Mouse (Mus musculus): Measurements from ENCODE around the gene Zc3h7b.
"Not testable (repeated sequence)": the region's sequence is repeated elsewhere in the genome, so short reads cannot be mapped to it uniquely, and the experiment has no call there.

The Zc3h7b gene

GRCm38 (mm10) chr15:81744992-81745600, at the start of gene Zc3h7b, which contains the start of gene Rangap1:
Gene Zc3h7b (plus strand): TSS chr15:81745057.
Gene Rangap1 (minus strand): TSS chr15:81745530.
- no peak for DNase-seq (ENCODE audit: low read depth)

GRCm38 (mm10) chr15:81697175-81697574, 47.7 kb upstream of the Zc3h7b start, which contains the start of gene Chadl:
Gene Chadl (minus strand): TSS chr15:81697287.
- no peak for DNase-seq (ENCODE audit: low read depth)

- DNase-seq (ENCODE audit: low read depth) = no peak
Measured at GRCm38 (mm10) chr15:81697847-81698246, 47.0 kb upstream of the Zc3h7b start.

- DNase-seq (ENCODE audit: low read depth) = no peak
Measured at GRCm38 (mm10) chr15:81698532-81698931, 46.3 kb upstream of the Zc3h7b start.

- no peak for DNase-seq (ENCODE audit: low read depth)
Measured at GRCm38 (mm10) chr15:81700161-81700560, 44.7 kb upstream of the Zc3h7b start.

DNA sequence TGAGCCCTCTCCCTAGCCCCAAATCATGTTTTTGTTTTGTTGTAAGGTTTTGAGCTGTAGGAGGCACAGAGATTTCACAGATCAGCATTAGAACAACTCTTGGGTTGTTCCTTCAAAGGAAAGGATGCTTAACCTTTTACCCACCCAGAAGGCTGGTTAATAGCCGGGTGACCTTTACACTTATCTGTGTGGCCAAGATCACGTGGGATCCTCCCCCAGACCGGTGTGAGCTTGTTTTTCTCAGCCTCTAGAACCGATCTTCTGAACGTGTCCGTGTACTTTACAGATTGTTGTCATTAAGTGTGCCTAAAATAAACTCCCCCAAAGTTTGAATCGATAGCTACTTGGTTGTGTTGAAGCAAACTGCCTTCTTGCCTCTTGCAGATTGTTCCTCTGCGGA, 44.3 kb upstream of the Zc3h7b start:
- DNase-seq (ENCODE audit: low read depth) = no peak

GRCm38 (mm10) chr15:81701350-81701749, 43.5 kb upstream of the Zc3h7b start:
- DNase-seq (ENCODE audit: low read depth) = not testable (repeated sequence)

DNA sequence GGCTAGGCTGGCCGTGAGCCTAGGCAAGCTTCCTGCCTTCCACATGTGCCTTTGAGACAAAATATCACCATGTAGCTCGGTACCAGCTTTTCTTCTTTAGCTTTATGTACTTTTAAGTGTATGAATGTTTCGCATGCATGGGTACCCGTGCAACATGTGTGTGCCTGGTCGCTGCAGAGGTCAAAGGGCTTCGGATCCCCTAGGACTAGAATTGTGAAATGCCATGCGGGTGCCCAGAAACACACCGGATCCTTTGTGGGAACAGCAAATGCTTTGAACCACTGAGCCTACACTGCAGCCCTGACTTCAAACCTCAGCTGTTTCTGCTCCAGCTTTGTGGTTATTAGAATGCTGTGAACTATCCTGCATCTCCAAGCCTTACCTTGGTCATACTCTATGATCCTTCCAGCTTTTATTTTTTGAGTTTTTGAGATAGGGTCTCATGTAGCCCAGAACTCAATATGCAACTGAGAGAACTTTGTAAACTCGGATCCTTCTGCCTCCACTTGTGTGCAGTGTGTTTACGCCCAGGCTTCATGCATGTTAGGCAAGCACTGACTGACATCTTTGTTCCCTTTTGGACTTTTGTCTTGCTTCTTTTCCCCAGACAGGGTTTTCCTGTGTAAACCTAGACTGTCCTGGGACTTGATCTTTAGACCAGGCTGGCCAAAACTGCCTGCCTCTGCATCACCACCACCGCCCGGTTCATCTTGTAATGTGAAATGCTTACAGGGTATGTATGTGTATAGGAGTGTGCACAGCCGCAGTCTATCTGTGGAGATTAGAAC, 42.4 kb upstream of the Zc3h7b start:
- no peak for DNase-seq (ENCODE audit: low read depth)

- DNase-seq (ENCODE audit: low read depth) = no peak
Measured at GRCm38 (mm10) chr15:81703094-81703489, 41.8 kb upstream of the Zc3h7b start.

DNA sequence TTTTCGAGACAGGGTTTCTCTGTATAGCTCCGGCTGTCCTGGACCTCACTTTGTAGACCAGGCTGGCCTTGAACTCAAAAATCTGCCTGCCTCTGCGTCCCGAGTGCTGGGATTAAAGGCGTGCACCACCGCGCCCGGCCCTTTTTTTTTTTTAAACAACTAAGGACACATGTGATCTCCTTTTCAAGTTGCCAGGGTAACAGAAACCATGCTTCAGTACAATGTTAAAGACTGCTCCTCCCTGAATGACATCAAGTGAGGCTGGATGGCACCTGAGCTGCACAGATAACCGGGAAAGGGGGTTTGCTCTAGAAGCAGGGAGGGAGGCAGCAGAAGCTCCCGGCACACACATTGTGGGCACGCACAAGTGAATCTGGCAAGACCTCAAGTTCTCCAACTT, 35.9 kb upstream of the Zc3h7b start:
- DNase-seq (ENCODE audit: low read depth) = no peak

DNA sequence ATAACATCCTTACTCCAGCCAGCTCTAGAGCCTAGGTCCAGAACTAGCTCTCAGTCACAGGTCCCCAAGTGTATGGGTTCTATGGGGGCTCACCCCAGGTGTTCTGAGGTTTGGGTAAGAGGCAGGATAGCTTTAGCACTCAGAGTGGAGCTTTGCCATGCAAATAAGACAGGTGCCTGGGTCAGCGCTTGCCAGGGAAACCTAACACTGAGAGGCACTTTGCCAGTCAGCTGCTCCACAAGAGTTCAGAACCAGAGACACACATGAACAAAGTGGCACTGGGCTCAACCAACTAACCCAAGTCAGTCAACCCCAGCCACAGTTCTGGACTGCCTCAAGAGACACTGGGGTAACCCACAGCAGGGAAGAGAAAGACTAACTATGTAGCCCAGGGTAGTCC, 35.2 kb upstream of the Zc3h7b start:
- DNase-seq (ENCODE audit: low read depth) = no peak

GRCm38 (mm10) chr15:81710801-81711200, 34.1 kb upstream of the Zc3h7b start:
- DNase-seq (ENCODE audit: low read depth) = no peak

- no peak for DNase-seq (ENCODE audit: low read depth)
Measured at GRCm38 (mm10) chr15:81713742-81714141, 31.1 kb upstream of the Zc3h7b start.

DNA sequence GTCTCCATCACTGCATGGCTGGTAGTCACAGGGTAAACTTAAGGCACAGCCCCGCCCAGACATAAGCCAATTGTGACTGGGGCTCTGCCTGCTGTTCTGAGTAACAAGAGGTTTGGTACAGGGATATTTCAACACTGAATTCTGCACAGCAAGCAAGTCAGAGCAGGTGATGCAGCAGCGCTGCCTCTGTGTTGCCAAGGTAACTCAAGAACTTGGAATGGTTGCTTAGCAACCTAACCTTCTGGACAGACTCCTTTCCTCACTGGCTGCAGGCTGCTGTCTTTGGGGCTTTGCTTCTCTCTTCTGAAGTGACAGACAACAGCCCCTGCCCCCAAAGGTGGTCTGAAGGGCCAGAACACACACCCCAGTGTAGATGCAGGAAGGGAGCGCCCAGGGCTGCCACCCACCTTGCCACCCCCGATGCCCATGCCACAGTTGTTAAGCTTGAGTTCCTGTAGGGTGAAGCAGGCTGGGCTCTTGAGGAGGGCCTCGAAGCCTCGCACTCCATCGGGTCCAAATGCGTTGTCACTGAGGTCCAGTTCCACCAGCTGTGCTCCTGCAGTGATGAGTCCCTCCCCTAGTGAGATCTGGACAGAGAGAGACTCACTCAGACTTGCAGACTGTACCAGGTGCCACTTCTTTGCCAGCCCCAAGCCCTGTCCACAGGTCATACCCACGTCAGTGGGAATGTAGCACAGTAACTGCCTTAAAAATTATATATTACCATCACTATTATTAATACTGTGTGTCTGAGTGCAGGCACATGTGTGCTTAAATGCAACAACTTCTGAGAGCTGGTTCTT, 26.3 kb upstream of the Zc3h7b start:
- no peak for DNase-seq (ENCODE audit: low read depth)

DNA sequence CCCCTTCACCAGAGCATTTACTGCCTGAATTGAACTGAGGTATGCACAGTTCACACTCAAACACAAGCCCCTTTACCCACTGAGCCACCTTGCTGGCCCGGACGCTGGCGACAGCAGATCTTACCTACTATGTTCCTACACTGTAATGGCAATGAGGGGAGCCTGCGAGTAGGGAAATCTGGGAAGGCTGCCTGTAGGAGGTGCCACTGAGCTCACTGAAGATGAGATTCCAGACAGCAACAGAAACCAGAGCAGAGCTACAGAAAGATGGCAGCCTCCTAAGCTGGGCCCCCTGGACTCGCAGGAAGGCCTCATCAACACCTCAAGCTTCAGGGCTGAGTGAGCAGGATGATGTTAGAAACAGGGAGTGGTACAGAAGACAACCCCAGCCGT, 25.7 kb upstream of the Zc3h7b start:
- DNase-seq (ENCODE audit: low read depth) = no peak

- DNase-seq (ENCODE audit: low read depth) = no peak
Measured at GRCm38 (mm10) chr15:81722361-81722760, 22.5 kb upstream of the Zc3h7b start.

DNA sequence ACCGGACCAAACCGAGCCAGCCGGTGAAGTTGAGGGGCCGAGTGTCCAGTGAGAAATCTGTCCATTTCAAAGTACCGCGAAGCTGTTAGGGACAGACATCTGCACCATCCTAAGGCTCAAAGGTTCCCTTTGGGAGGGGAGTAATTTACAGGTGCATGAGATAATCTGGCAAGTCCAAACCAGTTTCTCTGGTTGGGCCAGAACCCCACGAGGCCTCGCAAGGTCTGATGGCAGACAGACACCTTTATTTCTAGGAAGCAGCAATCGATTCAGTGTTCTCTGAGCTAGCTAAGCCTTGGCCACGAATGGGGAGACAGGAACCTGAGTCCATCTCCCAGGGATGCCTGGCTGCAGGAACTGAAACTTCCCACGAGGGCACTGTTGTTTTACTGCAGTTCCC, 21.2 kb upstream of the Zc3h7b start:
- no peak for DNase-seq (ENCODE audit: low read depth)

DNA sequence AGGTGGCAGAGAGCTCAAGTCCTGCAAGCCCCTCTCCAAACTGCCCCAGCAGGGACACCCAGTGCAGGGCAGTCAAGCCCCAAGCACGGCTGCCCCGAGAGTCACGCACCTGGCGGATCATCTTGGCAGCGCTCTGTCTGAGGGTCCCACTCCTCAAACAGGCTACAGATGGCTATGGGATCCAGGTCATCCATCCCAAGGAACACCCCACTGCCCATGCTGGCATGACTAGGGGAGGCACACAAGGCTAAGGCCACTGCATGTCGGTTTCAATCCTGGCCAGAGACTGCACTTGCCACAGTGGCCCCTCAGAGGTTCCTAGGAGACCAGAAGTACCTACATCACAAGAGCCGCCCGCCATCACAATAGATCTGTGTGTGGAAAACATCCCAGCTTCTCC, 18.9 kb upstream of the Zc3h7b start:
- no peak for DNase-seq (ENCODE audit: low read depth)

DNA sequence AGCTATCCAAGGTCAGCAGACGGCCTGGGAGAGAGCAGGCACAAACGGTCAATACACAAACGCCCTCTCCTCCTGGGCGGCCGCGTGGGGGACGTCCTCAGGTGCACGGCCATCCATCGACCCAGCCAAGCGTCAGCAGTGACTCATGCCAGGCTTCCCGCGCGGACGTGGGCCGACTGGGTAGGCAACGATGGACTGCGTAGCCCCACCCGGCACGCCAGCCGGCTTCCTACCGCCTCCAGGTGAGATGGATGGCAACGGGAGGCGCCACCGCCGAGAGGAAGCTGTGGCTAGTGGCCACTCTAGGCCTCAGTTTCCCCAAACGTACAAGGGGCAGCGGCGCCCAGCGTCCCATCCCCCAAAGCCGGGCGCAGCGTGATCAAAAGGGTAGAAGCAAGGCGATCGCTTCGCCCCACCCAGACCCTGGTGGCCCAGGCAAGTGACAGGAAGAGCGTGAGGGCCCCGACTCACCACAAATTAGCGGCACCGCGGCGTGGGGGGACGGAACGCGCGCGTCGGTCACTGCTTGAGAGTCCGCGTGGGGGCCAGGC, 15.5 kb upstream of the Zc3h7b start:
- DNase-seq (ENCODE audit: low read depth) = no peak

DNA sequence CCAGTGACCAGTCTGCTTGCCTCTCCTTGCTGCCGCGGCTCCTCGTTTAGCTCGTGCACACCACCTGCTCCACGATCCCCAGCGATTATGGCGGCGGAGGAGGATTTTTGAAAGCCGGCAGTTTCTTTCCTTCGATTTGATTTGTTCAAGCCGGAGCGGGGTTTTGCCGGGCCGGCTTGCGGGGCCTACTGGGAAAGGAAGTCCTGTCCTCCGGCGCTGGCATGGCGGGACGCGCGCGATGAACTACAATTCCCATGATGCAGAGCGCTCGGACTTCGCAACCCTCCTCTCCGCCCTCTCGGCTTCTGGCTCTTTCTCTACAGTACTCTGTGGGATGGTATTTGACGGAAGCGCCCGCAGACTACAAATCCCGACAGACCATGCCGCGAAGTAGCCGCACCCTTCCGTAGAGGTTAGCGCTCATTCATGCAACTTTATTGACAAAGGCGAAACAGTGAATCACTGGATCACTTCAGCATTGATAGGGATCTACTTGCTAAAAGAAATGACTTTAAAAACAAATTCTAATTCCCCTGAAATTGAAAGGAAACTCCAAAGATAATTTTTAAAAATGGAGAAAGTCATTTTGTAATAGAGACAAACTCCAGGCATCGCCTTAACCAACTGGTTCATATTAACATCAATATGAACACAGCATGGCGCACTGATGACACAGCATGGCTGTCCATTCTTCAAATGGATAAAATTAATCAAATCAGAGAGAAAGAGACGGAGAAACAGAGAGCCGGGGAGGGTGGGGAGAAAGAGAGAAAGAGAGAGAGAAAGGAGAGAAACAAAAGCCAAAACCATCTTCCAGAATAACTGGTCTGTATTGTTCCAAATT, 14.8 kb upstream of the Zc3h7b start:
- DNase-seq (ENCODE audit: low read depth) = peak; percentile 99

DNA sequence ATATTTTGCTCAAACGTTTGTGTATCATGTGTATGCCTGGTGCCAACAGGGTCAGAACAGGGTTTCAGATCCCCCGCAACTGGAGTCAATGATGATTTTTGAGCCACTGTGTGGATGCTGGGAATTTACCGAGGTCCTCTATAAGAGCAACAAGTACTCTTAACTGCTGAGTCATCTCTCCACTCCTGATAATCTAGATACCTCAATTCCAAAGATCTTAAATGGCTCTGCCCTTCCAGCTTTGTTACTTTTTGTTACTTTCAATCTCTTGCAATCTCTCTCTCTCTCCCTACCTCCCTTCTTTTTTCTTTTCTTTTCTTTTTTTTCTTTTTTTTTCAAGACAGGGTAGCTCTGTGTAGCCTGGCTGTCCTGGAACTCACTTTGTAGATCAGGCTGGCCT, 9.8 kb upstream of the Zc3h7b start:
- DNase-seq (ENCODE audit: low read depth) = no peak

GRCm38 (mm10) chr15:81739296-81739695, 5.6 kb upstream of the Zc3h7b start:
- DNase-seq (ENCODE audit: low read depth) = no peak
